Mouse (Mus musculus) liver, embryonic 14.5 days (tissue): Measurements from ENCODE around the gene H2-T23.

Source experiments
- CTCF ChIP-seq: IDR thresholded peaks from 2 replicates; pipeline ENCODE4 v1.5.1; 2016; ENCODE audit warnings: antibody characterized with exemption, low read depth, control low read depth
- EP300 ChIP-seq: IDR thresholded peaks from 2 replicates; pipeline ENCODE4 v1.6.1; 2016; ENCODE audit warnings: antibody characterized with exemption, low read depth

- no peak for TF ChIP-seq CTCF
- no peak for TF ChIP-seq EP300
Measured at GRCm38 (mm10) chr17:36027663-36028062, 5.0 kb downstream of the H2-T23 start.
